Mouse (Mus musculus) liver, adult (tissue): ENCODE results near the gene Gm37240.

Experiments
- GATA4 ChIP-seq: IDR thresholded peaks from 2 replicates; pipeline ENCODE4 v1.6.1; 2014; ENCODE audit warnings: mild to moderate bottlenecking, low read length; ENCODE audit not compliant: insufficient replicate concordance

Gm37240 gene

DNA sequence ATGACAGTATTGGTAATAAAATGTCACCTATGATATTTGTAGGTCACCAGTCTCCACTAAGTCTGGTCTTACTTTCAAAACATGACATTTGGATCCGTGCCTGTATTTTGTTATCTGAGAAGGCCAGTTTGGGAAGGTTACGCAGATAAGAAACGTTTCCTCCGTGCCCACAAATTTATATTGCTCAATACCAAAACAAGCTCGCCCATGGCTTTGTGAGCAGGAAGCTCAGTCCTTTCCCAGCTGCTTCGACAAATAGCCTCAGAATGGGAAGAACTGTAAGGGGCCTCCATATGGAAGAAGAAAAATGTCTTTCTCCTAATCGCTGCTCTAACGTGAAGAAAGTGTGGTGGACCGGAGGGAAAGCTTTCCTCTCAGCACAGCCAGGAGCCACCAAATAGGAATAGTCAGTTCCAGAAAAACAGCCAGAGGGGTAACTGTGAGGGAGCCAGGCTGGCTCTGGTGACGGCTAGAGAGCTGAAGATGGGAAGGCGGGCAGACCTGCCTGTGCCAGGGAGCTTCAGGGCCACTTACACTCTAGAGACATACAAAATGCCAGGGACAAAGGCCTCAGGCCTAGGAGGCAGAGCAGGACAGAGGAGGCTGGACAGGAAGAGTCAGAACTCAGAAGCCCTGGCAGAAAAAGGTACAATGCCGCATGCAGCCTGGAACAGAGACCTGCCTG lies 1431.4 kb downstream of the Gm37240 start:
- TF ChIP-seq GATA4, result peak; percentile 99

DNA sequence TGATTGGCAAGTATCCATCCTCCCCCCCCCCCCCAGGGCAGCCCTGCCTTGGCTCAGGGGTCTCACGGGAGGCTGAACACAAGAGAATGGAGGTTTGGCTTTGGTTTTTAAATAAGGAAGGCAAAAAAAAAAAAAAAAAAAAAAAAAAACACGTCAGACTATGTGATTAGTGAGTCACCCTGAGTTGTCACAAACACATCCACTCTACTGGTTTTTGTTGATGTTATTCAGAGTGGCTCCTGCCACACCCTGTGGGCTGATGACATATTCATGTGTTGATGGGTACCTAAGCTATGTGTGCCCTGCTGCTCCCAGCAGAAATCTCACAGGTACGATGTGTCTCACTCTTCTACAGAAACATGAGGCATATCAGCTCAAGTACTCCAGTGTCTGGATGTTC lies 1436.7 kb downstream of the Gm37240 start:
- no peak for TF ChIP-seq GATA4

DNA sequence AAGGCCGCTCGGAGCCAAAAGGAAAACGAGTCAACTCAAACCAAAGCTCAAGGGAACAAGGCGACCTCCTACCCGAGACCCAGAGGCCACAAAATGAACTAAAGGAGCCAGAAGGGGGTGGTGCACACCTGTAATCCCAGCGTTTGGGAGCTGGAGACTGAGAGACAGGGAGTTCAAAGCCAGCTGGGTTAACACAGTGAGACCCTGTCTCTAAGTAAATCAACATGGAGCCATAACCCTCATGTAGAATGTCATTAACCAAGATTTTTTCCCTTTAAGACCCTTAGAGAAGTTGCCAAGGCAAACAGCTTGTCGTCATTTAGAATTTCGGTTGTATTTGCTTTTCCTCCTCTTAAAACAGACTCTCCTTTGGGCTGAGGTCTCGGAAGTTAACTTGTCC lies 1438.3 kb downstream of the Gm37240 start:
- TF ChIP-seq GATA4, result no peak

DNA sequence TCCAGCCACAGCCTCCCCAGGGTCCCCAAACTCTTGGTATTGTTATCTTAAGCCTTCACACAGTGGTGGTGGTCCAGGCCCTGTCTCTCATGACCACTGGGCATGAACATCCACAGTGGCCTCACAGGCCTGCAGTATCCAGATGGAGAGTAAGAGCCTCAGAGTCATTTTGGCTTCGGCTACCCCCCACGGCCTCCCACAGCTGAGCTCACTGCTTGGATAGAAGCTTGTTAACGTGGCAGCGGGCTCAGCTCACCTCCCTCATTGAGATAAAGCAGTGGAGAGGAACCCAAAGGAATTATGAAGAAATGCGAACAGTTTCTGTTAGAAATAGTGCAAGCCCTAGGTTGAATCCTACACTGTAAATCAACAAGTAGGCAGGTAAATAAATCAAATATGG lies 1439.5 kb downstream of the Gm37240 start:
- no peak for TF ChIP-seq GATA4
